Mouse (Mus musculus) midbrain, embryonic 16.5 days (tissue): Measurements from ENCODE around the gene Tmem120b. TPM values are rescaled to one million over a fixed set of nuclear protein-coding genes. Genes with fewer than 3 reads are reported as not detected.
A peak's percentile ranks its signal among the peaks of the same experiment; 100 is the strongest.

Source experiments
- ATAC-seq: fragments of 200-750 bp; cut with Nextera tagmentation; 2 replicates; pipeline ENCODE4 v1.8.0; 2017; ENCODE audit warnings: moderate TSS enrichment
- H3K27ac ChIP-seq: fragments of 300-500 bp; sonication (generic); 2 replicates; pipeline ENCODE4 v1.5.1; 2014; ENCODE audit warnings: mild to moderate bottlenecking, low read length, mixed read lengths
- H3K27me3 ChIP-seq: fragments of 300-500 bp; sonication (generic); 2 replicates; pipeline ENCODE4 v1.6.1; 2014; ENCODE audit warnings: low read depth, low read length, mixed read lengths; ENCODE audit not compliant: control insufficient read depth, insufficient read depth
- H3K36me3 ChIP-seq: fragments of 300-500 bp; sonication (generic); 2 replicates; pipeline ENCODE4 v1.6.1; 2014; ENCODE audit warnings: mild to moderate bottlenecking, low read length, moderate library complexity, mixed read lengths; ENCODE audit not compliant: control insufficient read depth, insufficient read depth
- H3K4me1 ChIP-seq: fragments of 300-500 bp; sonication (generic); 2 replicates; pipeline ENCODE4 v1.6.1; 2014; ENCODE audit warnings: mild to moderate bottlenecking, low read length, mixed read lengths; ENCODE audit not compliant: control insufficient read depth, insufficient read depth
- H3K4me2 ChIP-seq: fragments of 300-500 bp; sonication (generic); 2 replicates; pipeline ENCODE4 v1.6.1; 2014; ENCODE audit warnings: mild to moderate bottlenecking, low read length, mixed read lengths
- H3K4me3 ChIP-seq: fragments of 300-500 bp; sonication (generic); 2 replicates; pipeline ENCODE4 v1.5.1; 2014; ENCODE audit warnings: low read depth, mild to moderate bottlenecking, low read length, moderate library complexity, mixed read lengths
- H3K9ac ChIP-seq: fragments of 300-500 bp; sonication (generic); 2 replicates; pipeline ENCODE4 v1.6.1; 2014; ENCODE audit warnings: low read depth, low read length, mixed read lengths
- H3K9me3 ChIP-seq: fragments of 300-500 bp; sonication (generic); replicated peaks from 2 replicates; pipeline ENCODE4 v1.6.1; 2014; ENCODE audit warnings: mild to moderate bottlenecking, low read length, mixed read lengths; ENCODE audit not compliant: control insufficient read depth, poor library complexity, severe bottlenecking
- WGBS: fragments of 180-500 bp; shearing (Covaris S2); extraction: QIAGEN DNeasy Blood & Tissue Kit; methylation state at CpG from one replicate; pipeline ENCODE4 v1.1.7; 2014; 5-methylcytosine and 5-hydroxymethylcytosine counted together
- polyA plus RNA-seq: library from polyadenylated mRNA; unstranded; fragments of >200 nt; fragmentation: Nextera tagmentation; extraction: Ambion mirVana; gene quantifications from 2 replicates; pipeline ENCODE4 v1.2.1, GENCODE M21; 2015

Gene Tmem120b
- polyA plus RNA-seq, 1 experiment from 2014 or later = 16.9 TPM

DNA sequence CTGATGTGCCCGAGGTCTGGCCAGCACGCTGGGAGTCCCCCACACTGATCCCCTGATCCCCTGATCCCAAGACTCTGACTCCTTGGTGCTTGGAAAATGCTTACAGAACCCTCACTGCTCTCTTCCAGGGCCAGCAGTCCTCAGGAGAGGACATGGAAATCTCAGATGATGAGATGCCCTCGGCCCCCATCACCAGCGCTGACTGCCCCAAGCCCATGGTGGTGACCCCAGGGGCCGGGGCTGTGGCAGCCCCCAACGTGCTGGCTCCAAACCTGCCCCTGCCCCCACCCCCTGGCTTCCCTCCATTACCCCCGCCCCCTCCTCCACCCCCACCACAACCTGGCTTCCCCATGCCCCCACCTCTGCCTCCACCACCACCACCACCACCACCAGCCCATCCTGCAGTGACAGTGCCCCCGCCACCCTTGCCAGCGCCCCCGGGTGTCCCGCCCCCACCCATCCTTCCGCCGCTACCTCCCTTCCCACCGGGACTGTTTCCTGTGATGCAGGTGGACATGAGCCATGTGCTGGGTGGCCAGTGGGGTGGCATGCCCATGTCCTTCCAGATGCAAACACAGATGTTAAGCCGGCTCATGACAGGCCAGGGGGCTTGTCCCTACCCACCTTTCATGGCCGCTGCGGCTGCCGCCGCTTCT lies 83.6 kb downstream of the Tmem120b start:
- WGBS = 92% methylated on average over 19 of the region's 19 CpGs
- Histone ChIP-seq H3K36me3 (peaks cover 25% of the 10 kb centered on the region), H3K9ac (0 out of 2 replicates have a peak overlapping the region, but pooled peaks have one; percentile 6), H3K4me2 (no peak overlapping the region), H3K4me1 (peaks cover 36% of the 10 kb centered on the region), H3K27me3 (no peaks in the 10 kb centered on the region), H3K9me3 (no peaks in the 10 kb centered on the region), H3K4me3 (no peak overlapping the region), H3K27ac (no peak overlapping the region)
- no peak for ATAC-seq

DNA sequence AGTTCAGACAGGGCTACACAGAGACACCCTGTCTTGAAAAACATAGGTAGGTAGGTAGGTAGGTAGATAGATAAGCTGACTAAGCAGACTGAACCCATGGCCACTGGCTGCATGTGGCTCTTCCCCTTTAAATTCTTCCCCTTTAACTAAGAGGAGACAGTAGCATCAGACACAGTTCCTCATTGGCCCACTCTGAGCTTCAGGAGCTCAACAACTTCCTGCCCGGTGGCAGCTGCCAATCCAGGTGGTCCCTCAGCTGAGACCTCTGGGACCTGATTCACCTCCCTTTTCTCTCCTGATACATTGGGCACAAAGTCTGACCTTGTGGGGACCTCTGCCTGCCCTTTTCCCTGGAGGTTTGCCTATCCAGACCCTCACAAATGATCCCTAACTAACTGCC lies 84.7 kb downstream of the Tmem120b start:
- Histone ChIP-seq H3K27me3 (no peaks in the 10 kb centered on the region), H3K27ac (no peak overlapping the region), H3K4me1 (peaks cover 36% of the 10 kb centered on the region), H3K4me2 (no peak overlapping the region), H3K9me3 (no peaks in the 10 kb centered on the region), H3K9ac (no peak overlapping the region), H3K4me3 (no peak overlapping the region), H3K36me3 (peaks cover 25% of the 10 kb centered on the region)
- ATAC-seq = no peak
- WGBS = 78% methylated on average over 1 of the region's 1 CpGs

DNA sequence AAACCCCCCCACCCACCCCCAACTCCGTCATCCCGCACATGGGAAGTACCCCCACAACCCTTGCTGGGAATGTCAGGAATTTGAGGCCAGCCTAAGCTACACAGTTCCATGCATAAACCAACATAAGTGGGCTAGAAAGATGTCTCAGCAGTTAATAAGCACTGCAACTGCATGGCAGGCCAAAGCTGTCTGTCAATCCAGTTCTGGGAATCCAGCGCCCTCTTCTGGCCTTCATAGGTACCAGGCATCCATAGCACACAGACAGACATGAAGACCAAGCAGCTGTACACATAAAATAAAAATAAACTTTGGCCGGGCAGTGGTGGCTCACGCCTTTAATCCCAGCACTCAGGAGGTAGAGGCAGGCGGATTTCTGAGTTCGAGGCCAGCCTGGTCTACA lies 87.2 kb downstream of the Tmem120b start:
- 53% methylated on average over 7 of the region's 7 CpGs for WGBS
- H3K36me3 ChIP-seq = peaks cover 49% of the 10 kb centered on the region

DNA sequence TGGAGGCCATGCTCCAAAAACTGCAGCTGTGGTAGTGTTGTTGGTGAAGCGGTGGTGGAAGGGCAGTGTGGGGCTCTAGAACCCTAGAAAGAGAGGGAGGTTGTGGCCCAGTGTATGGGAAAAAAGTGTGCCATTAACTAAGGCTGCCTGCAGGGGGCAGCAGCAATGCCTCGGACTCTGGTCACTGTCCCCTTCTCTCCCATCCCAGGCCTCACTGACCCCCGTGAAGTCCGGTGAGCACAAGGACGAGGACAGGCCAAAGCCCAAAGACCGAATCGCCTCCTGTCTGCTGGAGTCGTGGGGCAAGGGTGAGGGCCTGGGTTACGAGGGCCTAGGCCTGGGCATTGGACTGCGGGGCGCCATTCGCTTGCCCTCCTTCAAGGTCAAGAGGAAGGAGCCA lies 88.5 kb downstream of the Tmem120b start:
- no peak for ATAC-seq
- peaks cover 61% of the 10 kb centered on the region for H3K36me3 ChIP-seq
- WGBS = 89% methylated on average over 12 of the region's 12 CpGs
- H3K9me3 ChIP-seq = no peaks in the 10 kb centered on the region
- H3K4me3 ChIP-seq = no peak overlapping the region
- no peak overlapping the region for H3K9ac ChIP-seq
- H3K27me3 ChIP-seq = no peaks in the 10 kb centered on the region
- no peaks in the 10 kb centered on the region for H3K4me1 ChIP-seq
- no peak overlapping the region for H3K4me2 ChIP-seq
- H3K27ac ChIP-seq = no peak overlapping the region

More for the DNA sequence above, 87.2 kb downstream of the Tmem120b start:
- Histone ChIP-seq H3K9ac (no peak overlapping the region), H3K27me3 (no peaks in the 10 kb centered on the region), H3K9me3 (no peaks in the 10 kb centered on the region), H3K4me3 (no peak overlapping the region), H3K4me2 (no peak overlapping the region), H3K4me1 (peaks cover 13% of the 10 kb centered on the region), H3K27ac (no peak overlapping the region)
- ATAC-seq = peak; percentile 46; the same call in 1 of the 2 replicates

DNA sequence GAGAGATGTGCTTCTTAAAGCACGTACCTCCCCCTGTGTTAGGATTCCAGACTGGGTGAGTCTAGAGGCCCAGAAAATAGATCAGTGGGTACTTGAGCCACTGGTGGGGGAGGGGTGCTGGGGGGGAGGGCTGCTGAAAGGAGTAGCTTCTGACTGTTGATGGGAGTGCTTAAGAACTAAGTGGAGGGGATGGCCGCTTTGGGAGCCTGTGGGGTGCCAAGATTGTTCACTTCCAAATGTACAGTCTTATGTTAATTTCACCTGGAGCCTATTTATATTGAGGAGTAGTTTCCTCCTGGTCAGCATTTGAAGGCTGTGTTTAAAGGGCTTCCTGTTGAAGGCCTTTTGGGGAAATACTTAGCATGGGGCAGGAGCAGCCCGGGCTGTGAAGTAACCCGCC lies 89.8 kb downstream of the Tmem120b start:
- no peak overlapping the region for H3K4me2 ChIP-seq
- H3K4me3 ChIP-seq = no peak overlapping the region
- H3K4me1 ChIP-seq = no peaks in the 10 kb centered on the region
- peaks cover 59% of the 10 kb centered on the region for H3K36me3 ChIP-seq
- H3K9ac ChIP-seq = no peak overlapping the region
- ATAC-seq = no peak
- no peak overlapping the region for H3K27ac ChIP-seq
- no peaks in the 10 kb centered on the region for H3K9me3 ChIP-seq
- H3K27me3 ChIP-seq = no peaks in the 10 kb centered on the region
- WGBS = 85% methylated on average over 4 of the region's 4 CpGs

DNA sequence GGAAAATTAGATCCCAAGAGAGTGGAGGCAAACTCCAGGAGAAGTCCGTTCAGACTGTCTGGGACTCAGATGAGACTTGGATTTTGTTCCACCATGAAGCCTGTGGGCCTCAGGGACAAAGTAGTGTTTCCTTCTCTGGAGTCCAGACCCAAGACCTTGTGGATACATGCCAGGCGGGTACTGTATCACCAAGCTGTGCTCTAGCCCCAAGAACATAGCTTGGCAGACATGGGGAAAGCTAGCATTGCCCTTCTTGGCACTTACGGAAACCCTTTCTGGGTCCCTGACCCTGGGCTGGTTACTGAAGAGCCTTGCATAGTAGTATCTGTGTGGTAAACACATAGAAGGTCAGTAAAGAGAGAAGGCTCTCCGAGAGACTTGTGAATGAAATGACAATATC lies 91.2 kb downstream of the Tmem120b start:
- no peak overlapping the region for H3K4me3 ChIP-seq
- WGBS = 93% methylated on average over 4 of the region's 4 CpGs

DNA sequence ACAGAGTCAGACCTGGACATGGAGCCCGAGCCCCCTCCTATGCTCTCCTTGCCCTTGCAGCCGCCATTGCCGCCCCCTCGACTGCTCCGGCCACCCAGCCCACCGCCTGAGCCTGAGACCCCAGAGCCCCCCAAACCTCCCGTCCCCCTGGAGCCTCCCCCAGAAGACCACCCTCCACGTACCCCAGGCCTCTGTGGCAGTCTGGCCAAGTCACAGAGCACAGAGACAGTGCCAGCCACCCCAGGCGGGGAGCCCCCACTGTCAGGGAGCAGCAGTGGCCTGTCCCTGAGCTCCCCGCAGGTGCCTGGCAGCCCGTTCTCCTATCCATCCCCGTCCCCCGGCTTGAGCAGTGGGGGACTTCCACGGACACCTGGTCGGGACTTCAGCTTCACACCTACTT lies 91.7 kb downstream of the Tmem120b start:
- Histone ChIP-seq H3K9ac (no peak overlapping the region), H3K4me3 (no peak overlapping the region), H3K36me3 (peaks cover 65% of the 10 kb centered on the region), H3K9me3 (no peaks in the 10 kb centered on the region), H3K27ac (no peak overlapping the region), H3K4me1 (no peaks in the 10 kb centered on the region), H3K27me3 (no peaks in the 10 kb centered on the region), H3K4me2 (no peak overlapping the region)
- ATAC-seq = no peak
- 92% methylated on average over 15 of the region's 15 CpGs for WGBS

More for the DNA sequence above, 91.2 kb downstream of the Tmem120b start:
- no peaks in the 10 kb centered on the region for H3K4me1 ChIP-seq
- H3K27ac ChIP-seq = no peak overlapping the region
- no peak overlapping the region for H3K4me2 ChIP-seq
- ATAC-seq = no peak
- H3K36me3 ChIP-seq = peaks cover 63% of the 10 kb centered on the region
- H3K9me3 ChIP-seq = no peaks in the 10 kb centered on the region
- no peaks in the 10 kb centered on the region for H3K27me3 ChIP-seq
- no peak overlapping the region for H3K9ac ChIP-seq

DNA sequence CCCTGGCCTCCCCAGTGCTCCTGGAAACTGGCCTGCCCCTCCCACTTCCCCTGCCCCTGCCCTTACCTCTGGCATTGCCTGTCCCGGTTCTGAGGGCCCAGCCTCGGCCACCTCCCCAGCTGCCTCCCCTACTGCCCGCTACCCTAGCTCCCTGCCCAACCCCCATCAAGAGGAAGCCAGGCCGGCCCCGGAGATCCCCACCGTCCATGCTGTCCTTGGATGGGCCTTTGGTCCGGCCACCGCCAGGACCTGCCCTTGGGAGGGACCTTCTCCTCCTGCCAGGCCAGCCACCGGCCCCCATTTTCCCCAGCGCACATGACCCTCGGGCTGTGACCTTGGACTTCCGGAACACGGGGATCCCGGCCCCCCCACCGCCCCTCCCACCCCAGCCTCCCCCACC lies 92.1 kb downstream of the Tmem120b start:
- no peaks in the 10 kb centered on the region for H3K27me3 ChIP-seq
- H3K4me2 ChIP-seq = no peak overlapping the region
- no peaks in the 10 kb centered on the region for H3K9me3 ChIP-seq
- no peak overlapping the region for H3K27ac ChIP-seq
- no peak for ATAC-seq
- H3K9ac ChIP-seq = no peak overlapping the region
- no peaks in the 10 kb centered on the region for H3K4me1 ChIP-seq
- WGBS = 87% methylated on average over 12 of the region's 15 CpGs
- H3K36me3 ChIP-seq = peaks cover 65% of the 10 kb centered on the region
- no peak overlapping the region for H3K4me3 ChIP-seq

DNA sequence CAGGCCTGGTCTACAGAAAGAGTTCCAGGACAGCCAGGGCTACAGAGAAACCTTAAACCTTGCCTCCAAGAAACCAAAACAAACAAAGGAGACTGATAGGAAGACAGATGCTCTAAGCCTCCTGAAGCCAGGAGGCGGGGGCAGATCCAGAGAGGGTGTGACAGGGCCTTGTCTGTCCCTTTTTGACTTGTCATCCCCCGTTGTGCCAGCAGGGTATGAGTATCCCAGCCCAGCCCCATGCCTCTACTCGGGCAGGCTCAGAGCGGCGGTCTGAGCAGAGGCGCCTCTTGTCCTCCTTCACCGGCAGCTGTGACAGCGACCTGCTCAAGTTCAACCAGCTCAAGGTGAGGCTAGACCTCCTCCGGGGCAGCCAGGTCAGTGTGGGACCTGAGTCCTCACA lies 94.7 kb downstream of the Tmem120b start:
- H3K36me3 ChIP-seq = peaks cover 62% of the 10 kb centered on the region
- H3K27me3 ChIP-seq = no peaks in the 10 kb centered on the region
- no peak overlapping the region for H3K9ac ChIP-seq
- H3K4me3 ChIP-seq = no peak overlapping the region
- WGBS = 87% methylated on average over 9 of the region's 9 CpGs
- no peak for ATAC-seq
- no peak overlapping the region for H3K4me2 ChIP-seq
- H3K9me3 ChIP-seq = no peaks in the 10 kb centered on the region
- no peak overlapping the region for H3K27ac ChIP-seq
- H3K4me1 ChIP-seq = no peaks in the 10 kb centered on the region
